Mouse (Mus musculus) spleen, postnatal 14 days (tissue): Measurements from ENCODE around the gene Pnrc1.

Experiments
- DNase-seq, 2 experiments: peaks; one replicate each; pipeline ENCODE4 v3.0.0; 2021 to 2022; ENCODE audit warnings: low spot score in 2 of 2

Pnrc1 gene

GRCm38 (mm10) chr4:33224003-33224675 lies 65.8 kb downstream of the Pnrc1 start:
- no peak for DNase-seq

DNA sequence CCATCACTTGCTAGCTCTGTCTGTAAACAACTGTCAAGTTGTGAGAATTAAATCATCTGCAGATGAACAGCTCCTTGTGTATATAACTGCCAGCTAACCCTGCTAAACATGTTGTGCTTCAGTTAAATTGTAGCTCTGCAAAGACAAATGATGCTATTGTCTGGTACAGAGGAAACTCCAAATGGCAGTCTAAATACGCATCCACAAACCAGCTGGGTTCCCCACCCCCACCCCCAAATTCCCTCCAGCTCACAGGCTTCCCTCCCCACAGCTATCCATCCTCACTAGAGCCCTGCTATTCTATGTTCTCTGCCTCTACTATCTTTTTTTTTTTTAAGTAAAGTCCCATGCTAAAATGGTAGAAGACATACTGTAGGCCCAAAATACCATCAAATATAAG lies 68.1 kb downstream of the Pnrc1 start:
- no peak for DNase-seq

DNA sequence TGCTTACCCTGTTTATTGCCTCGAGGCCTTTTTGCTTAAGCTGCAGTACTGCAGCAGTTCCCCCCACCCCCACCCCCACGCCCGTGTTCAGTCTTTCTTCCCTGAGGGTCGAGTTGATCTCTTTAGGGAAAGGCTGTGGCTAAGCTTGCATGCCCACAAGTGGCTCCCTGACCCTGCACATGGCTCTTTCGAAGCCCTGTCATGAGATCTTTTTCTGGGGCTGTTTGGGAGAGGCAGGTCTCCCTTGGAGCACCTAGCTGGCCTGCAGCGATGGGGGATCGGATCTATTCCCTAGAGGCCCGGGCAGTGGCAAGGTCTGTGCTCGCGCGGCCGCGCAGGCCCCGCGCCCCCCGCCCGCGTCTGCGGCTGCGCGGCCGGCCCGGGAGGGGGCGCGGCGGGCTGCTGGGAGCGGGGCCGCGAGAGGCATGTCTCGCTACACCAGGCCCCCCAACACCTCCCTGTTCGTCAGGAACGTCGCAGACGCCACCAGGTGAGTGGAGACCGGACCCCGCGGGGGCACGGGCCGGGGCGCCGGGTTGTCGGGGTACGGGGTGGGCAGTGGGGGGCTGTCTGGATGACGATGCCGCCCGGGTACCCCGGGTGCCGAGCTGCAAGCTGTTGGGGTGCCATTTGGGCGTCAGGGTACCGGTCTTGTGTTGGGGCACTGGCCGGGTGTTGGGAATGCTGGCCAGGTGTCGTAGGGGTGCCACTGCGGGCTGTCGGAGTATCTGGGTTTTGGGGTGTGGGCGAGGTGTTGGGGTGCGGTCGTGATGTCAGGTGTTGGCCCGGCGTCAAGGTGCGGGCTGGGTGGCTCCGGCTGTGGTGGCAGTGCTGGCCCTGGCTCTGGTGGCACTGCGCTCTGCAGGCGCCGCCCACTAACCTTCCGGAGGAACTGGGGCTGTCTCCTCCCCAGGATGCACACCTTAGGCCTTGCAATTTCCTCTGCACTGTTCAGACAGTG lies 80.8 kb downstream of the Pnrc1 start, which contains the start of gene Srsf12:
Gene Srsf12 (plus strand): TSS at position 111 of the 961 bp plus-strand sequence.
- no peak for DNase-seq

GRCm38 (mm10) chr4:33207551-33207950 lies 82.4 kb downstream of the Pnrc1 start:
- no peak for DNase-seq

- DNase-seq: peak in 1 of 2 experiments; percentile 38
These were observed 85.3 kb downstream of the Pnrc1 start for GRCm38 (mm10) chr4:33204682-33205081.

DNA sequence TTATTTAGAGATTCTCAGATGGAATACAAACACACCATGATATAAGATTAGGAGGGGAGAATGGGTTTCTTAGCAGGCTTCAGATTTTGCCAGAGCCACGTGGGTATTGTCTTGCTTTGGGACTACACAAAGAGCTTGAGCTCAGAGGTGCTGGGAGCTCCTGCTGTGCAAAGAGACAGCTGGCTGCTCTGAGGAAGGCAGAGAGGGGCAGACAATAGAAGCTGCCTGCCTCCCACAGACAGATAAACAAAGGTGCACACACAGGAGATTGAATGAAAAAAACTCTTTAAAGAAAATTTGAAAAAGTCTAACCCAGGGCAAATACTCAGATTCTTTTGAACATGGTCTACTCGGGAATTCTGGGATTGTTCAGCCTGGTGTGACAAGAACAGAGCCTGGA lies 91.8 kb downstream of the Pnrc1 start:
- DNase-seq: no peak
